Mouse (Mus musculus) A20 (cell line): ENCODE measurements at regions not wholly inside any gene's neighbourhood (a gene's known extent, or its start where the extent isn't known, plus 50 kb on each side); places are given as distances from the start of the nearest gene placed in this dataset.
A peak's percentile ranks its signal among the peaks of the same experiment; 100 is the strongest.

Experiments used
- DNase-seq: peaks from one replicate; pipeline ENCODE4 v3.0.0-alpha.2; 2011; ENCODE audit warnings: low read depth, low spot score

- DNase-seq, result no peak
These were observed 220.2 kb downstream of the Arap2 start for GRCm38 (mm10) chr5:62545785-62546184.

- no peak for DNase-seq
These were observed 226.7 kb downstream of the Arap2 start for GRCm38 (mm10) chr5:62539304-62539703.

DNA sequence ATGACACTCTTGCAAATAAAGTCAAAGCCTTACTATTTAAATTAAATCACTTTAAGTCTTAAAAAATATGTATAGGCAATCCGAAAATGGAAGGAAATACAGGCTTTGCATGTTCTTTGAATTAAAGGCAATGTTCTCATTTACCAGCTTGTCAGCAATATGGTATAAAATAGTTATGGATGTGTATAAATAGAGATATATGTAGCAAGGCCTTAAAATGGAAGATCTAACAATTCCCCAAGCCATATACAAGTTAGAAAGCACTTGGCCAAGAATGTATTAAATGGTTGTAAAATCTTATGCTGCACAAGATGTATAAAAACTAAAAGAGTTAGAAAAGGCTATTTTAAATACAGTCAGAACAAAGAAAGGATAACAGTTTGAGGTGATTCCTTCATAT, 254.1 kb downstream of the Arap2 start:
- DNase-seq, result no peak

- DNase-seq, result peak; percentile 51
These were observed 282.4 kb downstream of the Arap2 start for GRCm38 (mm10) chr5:62483521-62483920.

DNA sequence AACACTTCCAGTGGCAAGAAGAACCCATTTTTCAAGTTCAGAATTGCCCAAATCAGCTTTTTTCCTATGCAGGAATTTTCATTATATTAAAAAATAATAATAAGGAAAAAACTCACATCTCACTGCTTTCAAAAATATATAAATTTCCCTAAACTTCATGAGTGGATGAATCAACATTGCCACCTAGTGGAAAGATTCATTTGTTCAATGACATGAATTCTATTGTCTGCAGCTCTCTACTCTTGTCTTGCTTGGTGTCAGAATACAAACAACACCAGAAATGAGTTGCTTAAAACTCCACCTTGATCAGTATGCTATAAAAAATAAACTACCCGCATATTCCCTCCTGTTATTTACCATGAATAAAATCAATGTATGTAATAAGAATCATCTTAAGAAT, 285.0 kb downstream of the Arap2 start:
- peak; percentile 35 for DNase-seq

DNA sequence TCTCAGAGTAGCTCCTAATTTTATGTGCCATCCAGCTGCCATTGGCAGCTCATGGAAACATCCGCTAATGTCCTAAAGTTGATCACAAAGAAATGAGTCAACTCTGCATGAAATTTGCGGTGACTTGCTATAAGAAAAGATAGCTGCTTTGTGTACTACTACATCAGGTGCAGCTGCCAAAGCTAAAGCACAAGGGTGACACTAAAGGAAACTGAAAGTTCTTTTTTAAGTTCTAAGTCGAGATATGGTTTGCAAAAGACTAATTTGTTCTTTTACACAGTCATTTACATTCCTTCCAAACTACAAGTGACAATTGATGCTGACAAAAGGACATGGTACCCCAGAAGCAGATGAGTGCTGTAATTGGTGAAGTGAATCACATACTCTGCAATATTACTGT, 292.5 kb downstream of the Arap2 start:
- DNase-seq, result peak; percentile 73

DNA sequence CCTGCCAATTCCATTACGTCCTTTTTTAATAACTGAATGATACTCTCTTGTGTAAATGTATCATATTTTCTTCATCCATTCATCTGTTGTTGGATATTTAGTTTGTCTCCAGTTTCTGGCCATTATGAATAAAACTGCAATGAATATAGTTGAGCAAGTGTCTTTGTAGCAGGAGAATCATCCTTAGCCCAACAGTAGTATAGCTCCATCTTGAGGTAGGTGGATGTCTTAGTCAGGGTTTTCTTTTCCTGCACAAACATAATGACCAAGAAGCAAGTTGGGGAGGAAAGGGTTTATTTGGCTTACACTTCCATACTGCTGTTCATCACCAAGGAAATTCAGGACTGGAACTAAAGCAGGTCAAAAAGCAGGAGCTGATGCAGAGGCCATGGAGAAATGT, 299.2 kb downstream of the Arap2 start:
- DNase-seq, result no peak

- DNase-seq, result no peak
These were observed 303.4 kb downstream of the Arap2 start for GRCm38 (mm10) chr5:62462574-62462973.
